Mouse (Mus musculus): ENCODE measurements around the gene Ankrd35.
"Not testable (repeated sequence)": the region's sequence is repeated elsewhere in the genome, so short reads cannot be mapped to it uniquely, and the experiment has no call there.

The Ankrd35 gene

DNA sequence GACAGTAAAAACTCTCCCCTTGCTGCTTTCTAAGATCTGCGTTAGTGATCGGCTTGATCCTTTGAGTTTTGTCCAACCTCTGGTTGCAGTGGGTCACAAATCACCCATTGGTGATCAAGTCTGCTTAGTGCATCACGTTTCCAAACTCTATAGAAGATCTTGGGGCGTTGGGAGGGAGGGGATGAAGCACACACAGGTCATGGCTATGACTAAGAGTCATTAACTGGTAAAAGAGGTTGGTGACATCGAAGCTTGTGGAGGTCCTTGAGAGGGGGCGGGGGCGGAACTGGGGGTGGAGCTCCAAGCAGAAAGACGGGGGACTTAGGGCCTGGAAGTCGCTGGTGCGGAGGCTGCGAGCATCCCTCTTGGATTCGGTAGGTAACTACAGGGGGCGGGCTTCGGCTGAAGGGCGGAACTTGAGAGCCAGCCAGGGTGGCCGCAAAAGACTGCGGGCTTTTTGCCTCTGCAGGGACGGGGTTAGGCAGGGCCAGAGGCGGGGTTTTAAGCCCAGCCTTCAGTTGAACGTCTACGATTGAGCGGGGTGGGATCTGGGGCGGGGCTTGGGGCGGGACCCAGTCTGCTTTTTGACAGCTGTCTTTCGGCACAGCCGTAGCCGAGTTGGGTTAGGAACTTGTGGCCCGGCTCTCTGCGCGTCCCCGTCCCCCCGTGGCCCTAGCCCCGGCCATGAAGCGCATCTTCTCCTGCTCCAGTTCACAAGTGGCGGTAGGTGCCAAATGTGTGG lies at the start of gene Ankrd35:
TSS of gene Ankrd35 (plus strand) at position 405 of the 742 bp plus-strand sequence.
- DNase-seq (ENCODE audit: low read depth) = peak; percentile 40

GRCm38 (mm10) chr3:96623201-96623600 lies 46.7 kb upstream of the Ankrd35 start:
- no peak for DNase-seq (ENCODE audit: low read depth)

DNA sequence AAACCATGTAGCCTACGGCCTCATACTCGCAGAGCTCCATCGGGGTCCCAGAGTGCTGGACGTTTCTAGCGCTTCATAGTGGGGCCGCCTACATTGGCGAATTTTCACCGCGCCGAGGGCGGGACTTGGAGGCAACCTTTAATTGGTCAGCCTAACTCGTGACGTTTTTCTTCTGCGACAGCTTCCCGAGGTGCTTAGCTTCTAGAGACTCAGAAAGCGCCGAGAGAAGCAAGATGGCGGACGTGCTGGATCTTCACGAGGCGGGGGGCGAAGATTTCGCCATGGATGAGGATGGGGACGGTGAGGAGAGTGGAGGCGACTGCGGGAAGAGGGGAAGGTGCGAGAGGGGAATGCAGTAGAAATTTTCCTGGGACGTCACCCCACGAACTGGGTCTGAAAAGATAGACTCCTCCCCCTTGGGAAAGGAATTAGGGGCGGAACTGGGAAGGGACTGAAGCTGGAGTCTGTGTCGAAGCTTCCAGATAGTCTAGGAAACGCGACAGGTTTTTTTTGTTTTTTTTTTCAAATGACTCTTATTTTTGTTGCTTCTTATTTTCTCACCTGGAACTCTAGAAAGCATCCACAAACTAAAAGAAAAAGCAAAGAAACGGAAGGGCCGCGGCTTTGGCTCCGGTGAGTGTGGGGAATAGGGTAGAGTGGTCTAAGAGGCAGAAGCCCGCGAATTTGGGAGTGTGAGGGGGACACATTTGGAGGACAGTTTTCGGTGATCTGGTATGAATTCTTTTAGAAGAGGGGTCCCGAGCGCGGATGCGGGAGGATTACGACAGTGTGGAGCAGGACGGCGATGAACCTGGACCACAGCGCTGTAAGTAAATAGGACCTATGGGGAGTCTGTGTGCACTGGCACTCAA lies 40.0 kb upstream of the Ankrd35 start, which contains the start of gene Rbm8a:
TSS of gene Rbm8a (plus strand) at position 205 of the 872 bp plus-strand sequence.
- peak; percentile 99 for DNase-seq (ENCODE audit: low read depth)

DNA sequence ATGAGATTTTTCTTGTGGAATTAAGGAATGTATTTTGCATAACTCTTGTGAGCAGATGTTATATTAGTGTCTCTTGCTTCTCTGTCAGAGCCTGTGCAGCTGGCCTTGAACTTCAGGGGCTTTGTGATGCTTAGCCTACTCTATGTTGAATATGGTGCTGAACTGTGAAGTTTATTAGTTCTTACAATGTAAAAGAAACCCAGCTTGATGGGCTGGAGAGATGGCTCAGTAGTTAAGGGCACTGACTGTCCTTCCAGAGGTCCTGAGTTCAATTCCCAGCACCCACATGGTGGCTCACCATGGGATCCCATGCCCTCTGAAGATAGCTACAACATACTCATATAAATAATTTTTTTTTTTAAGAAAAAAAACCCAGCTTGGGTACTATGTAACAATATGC lies 37.9 kb upstream of the Ankrd35 start:
- DNase-seq (ENCODE audit: low read depth) = no peak

GRCm38 (mm10) chr3:96634015-96634414 lies 35.9 kb upstream of the Ankrd35 start:
- DNase-seq (ENCODE audit: low read depth) = no peak

GRCm38 (mm10) chr3:96634928-96635879 lies 34.7 kb upstream of the Ankrd35 start, which contains the start of the genes Pex11b and Gm42957:
Gene Pex11b, plus strand, starts transcription at chr3:96635376.
Gene Gm42957, plus strand, starts transcription at chr3:96635474.
- DNase-seq (ENCODE audit: low read depth) = peak; percentile 89

GRCm38 (mm10) chr3:96635906-96636305 lies 34.0 kb upstream of the Ankrd35 start:
- no peak for DNase-seq (ENCODE audit: low read depth)

- DNase-seq (ENCODE audit: low read depth) = no peak
Observed at GRCm38 (mm10) chr3:96636448-96636847, 33.5 kb upstream of the Ankrd35 start.

GRCm38 (mm10) chr3:96639219-96639618 lies 30.7 kb upstream of the Ankrd35 start:
- DNase-seq (ENCODE audit: low read depth) = peak; percentile 79

GRCm38 (mm10) chr3:96645018-96645649 lies 24.8 kb upstream of the Ankrd35 start, which contains the start of gene Itga10:
Gene Itga10, plus strand, starts transcription at chr3:96645584.
- peak; percentile 81 for DNase-seq (ENCODE audit: low read depth)

- DNase-seq (ENCODE audit: low read depth) = no peak
Observed at GRCm38 (mm10) chr3:96647365-96647764, 22.6 kb upstream of the Ankrd35 start.

DNA sequence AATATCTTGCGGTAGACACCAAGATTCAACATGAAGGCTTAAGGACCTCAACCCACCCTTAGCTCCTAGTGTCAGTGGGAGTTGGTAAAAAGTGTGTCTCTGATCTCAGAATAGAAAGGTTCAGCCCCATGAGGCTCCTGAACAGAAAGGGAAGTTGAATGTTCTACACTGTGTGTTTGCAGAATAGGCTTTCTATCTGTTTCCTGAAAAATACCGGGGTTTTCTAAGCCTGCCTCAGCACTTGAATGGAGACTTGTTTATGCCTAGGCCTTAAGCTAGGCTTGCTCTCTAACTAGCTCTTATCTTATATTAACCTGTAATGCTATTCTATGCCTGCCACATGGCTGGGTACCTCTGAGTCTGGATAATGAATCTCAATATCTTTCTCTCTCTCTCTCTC lies 9.0 kb upstream of the Ankrd35 start:
- DNase-seq (ENCODE audit: low read depth) = no peak

GRCm38 (mm10) chr3:96662731-96663316 lies 7.1 kb upstream of the Ankrd35 start:
- DNase-seq (ENCODE audit: low read depth) = peak; percentile 58

- peak; percentile 95 for DNase-seq (ENCODE audit: low read depth)
Observed at GRCm38 (mm10) chr3:96663432-96664239, 6.3 kb upstream of the Ankrd35 start.

DNA sequence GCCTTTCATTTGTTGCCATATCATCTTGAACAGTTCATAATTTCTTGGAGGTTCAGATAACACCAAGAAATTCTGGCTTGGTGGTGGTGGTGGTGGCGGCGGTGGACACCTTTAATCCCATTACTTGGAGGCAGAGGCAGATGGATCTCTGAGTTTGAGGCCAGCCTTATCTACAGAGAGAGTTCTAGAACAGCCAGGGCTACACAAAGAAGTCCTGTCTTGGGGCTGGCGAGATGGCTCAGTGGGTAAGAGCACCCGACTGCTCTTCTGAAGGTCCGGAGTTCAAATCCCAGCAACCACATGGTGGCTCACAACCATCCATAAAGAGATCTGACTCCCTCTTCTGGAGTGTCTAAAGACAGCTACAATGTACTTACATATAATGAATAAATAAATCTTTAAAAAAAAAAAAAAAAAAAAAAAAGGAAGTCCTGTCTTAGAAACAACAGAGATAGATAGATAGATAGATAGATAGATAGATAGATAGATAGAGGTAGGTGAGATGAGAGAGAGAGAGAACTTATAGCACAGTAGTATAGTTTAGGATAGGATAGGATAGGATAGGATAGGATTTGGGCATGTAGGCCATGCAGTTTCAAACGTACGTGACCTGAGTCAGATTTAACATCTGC lies 4.1 kb upstream of the Ankrd35 start:
- not testable (repeated sequence) for DNase-seq (ENCODE audit: low read depth)

DNA sequence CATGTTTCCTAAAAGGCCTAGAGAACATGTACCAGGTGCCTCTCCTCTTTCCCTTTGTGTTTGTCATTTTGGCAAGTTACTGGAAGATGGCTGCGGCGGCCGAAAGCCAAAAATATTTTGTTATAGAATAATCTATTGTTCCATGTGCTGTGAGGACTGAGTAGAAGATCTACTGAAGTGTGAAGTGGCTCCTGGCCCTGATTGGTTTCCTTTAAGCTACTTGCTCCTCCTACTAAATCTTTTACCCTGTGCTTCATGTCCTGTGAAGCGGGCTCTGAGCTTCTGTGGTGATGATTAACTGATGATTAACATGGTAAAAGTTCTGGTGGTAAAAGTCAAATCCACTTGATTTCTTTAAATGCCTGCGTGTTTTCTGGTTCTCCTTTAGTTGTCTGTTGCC lies 3.0 kb upstream of the Ankrd35 start:
- DNase-seq (ENCODE audit: low read depth) = no peak

DNA sequence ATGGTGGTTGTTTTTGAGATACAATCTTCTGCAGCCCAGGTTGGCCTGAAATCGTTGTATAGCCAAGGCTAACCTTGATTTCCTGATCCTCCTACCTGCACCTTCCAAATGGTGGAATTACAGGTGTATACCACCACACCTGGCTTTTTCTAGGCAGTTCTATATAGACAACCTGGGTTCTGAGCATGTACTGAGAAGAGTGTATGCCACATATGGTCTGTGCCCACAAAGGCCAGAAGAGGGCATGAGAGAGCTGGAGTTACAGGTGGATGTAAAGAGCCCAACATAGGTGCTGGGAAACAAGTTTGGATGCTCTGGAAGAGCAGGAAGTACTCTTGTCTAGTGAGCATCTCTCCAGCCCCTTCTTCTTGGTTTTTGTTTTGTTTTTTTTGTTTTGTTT lies 2.6 kb upstream of the Ankrd35 start:
- peak; percentile 66 for DNase-seq (ENCODE audit: low read depth)

DNA sequence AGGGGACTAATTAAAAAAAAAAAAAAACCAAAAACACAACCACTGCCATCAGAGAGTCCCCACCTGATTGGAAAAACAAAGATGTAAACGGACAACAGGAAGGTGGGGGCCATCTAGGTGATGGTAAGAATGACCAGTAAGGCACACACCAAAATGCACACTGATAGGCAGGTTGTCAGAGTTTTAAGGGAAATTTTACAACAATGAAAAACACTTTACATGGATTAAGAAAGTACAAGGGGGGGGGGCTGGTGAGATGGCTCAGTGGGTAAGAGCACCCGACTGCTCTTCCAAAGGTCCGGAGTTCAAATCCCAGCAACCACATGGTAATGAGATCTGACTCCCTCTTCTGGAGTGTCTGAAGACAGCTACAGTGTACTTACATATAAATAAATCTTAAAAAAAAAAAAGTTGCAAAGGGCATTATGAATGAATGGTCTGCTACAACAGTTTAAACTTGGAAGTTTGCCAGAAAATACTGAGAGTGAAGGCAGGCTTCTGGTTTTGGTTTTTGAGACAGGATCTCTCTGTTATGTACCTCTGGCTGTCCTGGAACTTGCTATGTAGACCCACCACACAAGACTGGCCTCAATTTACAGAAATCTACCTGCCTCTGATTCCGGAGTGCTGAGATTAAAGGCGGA lies 1.4 kb upstream of the Ankrd35 start:
- DNase-seq (ENCODE audit: low read depth) = peak; percentile 38

DNA sequence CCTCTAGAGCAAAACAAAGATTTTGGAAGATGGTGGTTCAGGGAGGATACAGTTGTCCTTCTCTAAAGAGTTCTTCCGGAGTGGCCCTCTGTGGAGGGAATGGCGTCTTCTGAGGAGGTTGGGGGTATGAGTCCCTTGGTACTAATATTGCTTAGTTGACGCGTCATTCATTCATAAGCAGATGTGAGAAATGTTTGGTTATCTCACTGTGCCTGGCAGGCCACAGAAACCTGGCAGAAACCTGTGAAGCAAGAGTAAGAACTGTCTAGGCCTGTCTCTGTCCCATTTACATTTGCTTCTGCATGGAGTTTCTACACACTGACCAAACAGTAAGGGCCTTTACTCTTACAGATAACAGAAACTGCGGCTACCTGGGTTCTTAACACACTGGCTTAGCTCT lies 1.6 kb downstream of the Ankrd35 start:
- no peak for DNase-seq (ENCODE audit: low read depth)
